In genomic region chr5:30155821-30156629, GRCm38 (mm10) we compare ENCODE assay signal across 7 mouse cellular contexts. TPM values are rescaled to one million over a fixed set of nuclear protein-coding genes. Genes with fewer than 3 reads are reported as not detected.
DNase-seq lines count a peak whose midpoint lies in the region; ATAC-seq and TF ChIP-seq lines count a peak whose summit lies in the region.

No protein-coding gene starts in this region.

- no peak for TF ChIP-seq CTCF in spleen, adult 2 months (IDR thresholded peaks at IDR 0.05; ENCODE audit: extremely low read depth, insufficient read depth, insufficient read length, insufficient replicate concordance)

- H3K27ac ChIP-seq in spleen, adult 2 months (ENCODE audit: insufficient read depth, low read length) = peak overlapping the region; percentile 98
- peak overlapping the region; percentile 96 for H3K27ac ChIP-seq in embryonic facial prominence, embryonic 10.5 days (replicated peaks)
- H3K27ac ChIP-seq in intestine, embryonic 15.5 days = peak overlapping the region; percentile 93
- no peak overlapping the region for H3K27ac ChIP-seq in neural tube, embryonic 12.5 days

- no peak for DNase-seq in spleen, adult 2 months (ENCODE audit: low read depth in 1 of 2, low spot score in 2 of 2)
- DNase-seq in spleen, adult 18-20 months = no peak
- DNase-seq in embryonic facial prominence, embryonic 10.5 days (ENCODE audit: low spot score) = no peak
- no peak for DNase-seq in ovary, adult 18-20 months (ENCODE audit: low spot score)
- DNase-seq in right cerebral cortex, adult 18-20 months = no peak

- ATAC-seq in intestine, embryonic 15.5 days = no peak
- no peak for ATAC-seq in neural tube, embryonic 12.5 days (ENCODE audit: low FRiP score, low read depth)

- H3K9ac ChIP-seq in intestine, embryonic 15.5 days = peak overlapping the region; percentile 92
- peak overlapping the region; percentile 83 for H3K9ac ChIP-seq in neural tube, embryonic 12.5 days

- peak overlapping the region; percentile 93 for H3K4me3 ChIP-seq in spleen, adult 2 months (ENCODE audit: extremely low read depth, insufficient read depth, insufficient read length)
- peak overlapping the region; percentile 72 for H3K4me3 ChIP-seq in embryonic facial prominence, embryonic 10.5 days
- H3K4me3 ChIP-seq in intestine, embryonic 15.5 days (replicated peaks) = peak overlapping the region; percentile 89
- H3K4me3 ChIP-seq in neural tube, embryonic 12.5 days = peak overlapping the region; percentile 93

- peak overlapping the region; percentile 66 for H3K4me2 ChIP-seq in intestine, embryonic 15.5 days (replicated peaks)
- peak overlapping the region; percentile 80 for H3K4me2 ChIP-seq in neural tube, embryonic 12.5 days (replicated peaks)

- 9% methylated on average over 13 of the region's 13 CpGs for WGBS in spleen, adult 2 months
- 41% methylated on average over 13 of the region's 13 CpGs for WGBS in embryonic facial prominence, embryonic 10.5 days
- 25% methylated on average over 13 of the region's 13 CpGs for WGBS in intestine, embryonic 15.5 days
- 43% methylated on average over 13 of the region's 13 CpGs for WGBS in neural tube, embryonic 12.5 days

- H3K36me3 ChIP-seq in spleen, adult 2 months (ENCODE audit: control insufficient read depth, insufficient read depth, low read length) = no peaks in the 10 kb centered on the region
- no peaks in the 10 kb centered on the region for H3K36me3 ChIP-seq in embryonic facial prominence, embryonic 10.5 days (replicated peaks)
- H3K36me3 ChIP-seq in intestine, embryonic 15.5 days = no peaks in the 10 kb centered on the region
- no peaks in the 10 kb centered on the region for H3K36me3 ChIP-seq in neural tube, embryonic 12.5 days

- no peak for TF ChIP-seq POLR2A in spleen, adult 2 months (IDR thresholded peaks at IDR 0.05; ENCODE audit: low read depth, low read length)

- no peaks in the 10 kb centered on the region for H3K27me3 ChIP-seq in spleen, adult 2 months (ENCODE audit: control insufficient read depth, insufficient read depth, low read length)
- H3K27me3 ChIP-seq in embryonic facial prominence, embryonic 10.5 days (replicated peaks; ENCODE audit: low read depth, poor library complexity, severe bottlenecking) = no peaks in the 10 kb centered on the region
- H3K27me3 ChIP-seq in intestine, embryonic 15.5 days (replicated peaks) = no peaks in the 10 kb centered on the region
- no peaks in the 10 kb centered on the region for H3K27me3 ChIP-seq in neural tube, embryonic 12.5 days (replicated peaks)

- H3K9me3 ChIP-seq in embryonic facial prominence, embryonic 10.5 days = no peaks in the 10 kb centered on the region
- no peaks in the 10 kb centered on the region for H3K9me3 ChIP-seq in intestine, embryonic 15.5 days
- H3K9me3 ChIP-seq in neural tube, embryonic 12.5 days = no peaks in the 10 kb centered on the region

- no peaks in the 10 kb centered on the region for H3K4me1 ChIP-seq in spleen, adult 2 months (ENCODE audit: control insufficient read depth, insufficient read depth, insufficient read length)
- H3K4me1 ChIP-seq in embryonic facial prominence, embryonic 10.5 days = peaks cover 22% of the 10 kb centered on the region
- H3K4me1 ChIP-seq in intestine, embryonic 15.5 days (replicated peaks) = 0 out of 2 replicates have a peak, but pooled peaks cover 7% of the 10 kb centered on the region
- H3K4me1 ChIP-seq in neural tube, embryonic 12.5 days = peaks cover 11% of the 10 kb centered on the region

RNA-seq across cellular contexts. Expression of gene Hadhb, which starts 1.0 kb away (rescaled TPM):
- polyA plus RNA-seq in spleen, adult 2 months (2012; rRNA removed) = 35.7 and 37.8 TPM in 2 replicates
- polyA plus RNA-seq in embryonic facial prominence, embryonic 10.5 days (2016; fragmentation: Nextera tagmentation; extraction: Ambion mirVana) = 107 and 109 TPM in 2 replicates
- 246 and 269 TPM in 2 replicates for polyA plus RNA-seq in intestine, embryonic 15.5 days (2015; fragmentation: Nextera tagmentation; extraction: Ambion mirVana)
- 86.5 and 95.7 TPM in 2 replicates for polyA plus RNA-seq in neural tube, embryonic 12.5 days (2016; fragmentation: Nextera tagmentation; extraction: Ambion mirVana)

RNA-seq across cellular contexts. Expression of gene Hadha, which starts 1.1 kb away (rescaled TPM):
- 29.4 and 32.0 TPM in 2 replicates for polyA plus RNA-seq in spleen, adult 2 months (2012; rRNA removed)
- 102 and 114 TPM in 2 replicates for polyA plus RNA-seq in embryonic facial prominence, embryonic 10.5 days (2016; fragmentation: Nextera tagmentation; extraction: Ambion mirVana)
- polyA plus RNA-seq in intestine, embryonic 15.5 days (2015; fragmentation: Nextera tagmentation; extraction: Ambion mirVana) = 178 and 193 TPM in 2 replicates
- 94.9 and 106 TPM in 2 replicates for polyA plus RNA-seq in neural tube, embryonic 12.5 days (2016; fragmentation: Nextera tagmentation; extraction: Ambion mirVana)

RNA-seq across cellular contexts. Expression of gene Adgrf3, which starts 49.5 kb away (rescaled TPM):
- polyA plus RNA-seq in spleen, adult 2 months (2012; rRNA removed) = 0.08 and 0.09 TPM in 2 replicates
- polyA plus RNA-seq in embryonic facial prominence, embryonic 10.5 days (2016; fragmentation: Nextera tagmentation; extraction: Ambion mirVana) = not detected in 2 replicates
- 0.19 and 0.38 TPM in 2 replicates for polyA plus RNA-seq in intestine, embryonic 15.5 days (2015; fragmentation: Nextera tagmentation; extraction: Ambion mirVana)
- polyA plus RNA-seq in neural tube, embryonic 12.5 days (2016; fragmentation: Nextera tagmentation; extraction: Ambion mirVana) = not detected in 2 replicates

RNA-seq across cellular contexts. Expression of gene 3110082J24Rik, which starts 50.1 kb away (rescaled TPM):
- not detected in 2 replicates for polyA plus RNA-seq in spleen, adult 2 months (2012; rRNA removed)
- 0.54 and 0.65 TPM in 2 replicates for polyA plus RNA-seq in embryonic facial prominence, embryonic 10.5 days (2016; fragmentation: Nextera tagmentation; extraction: Ambion mirVana)
- not detected in 2 replicates for polyA plus RNA-seq in intestine, embryonic 15.5 days (2015; fragmentation: Nextera tagmentation; extraction: Ambion mirVana)
- 4.0 and 4.5 TPM in 2 replicates for polyA plus RNA-seq in neural tube, embryonic 12.5 days (2016; fragmentation: Nextera tagmentation; extraction: Ambion mirVana)

RNA-seq across cellular contexts. Expression of gene Garem2, which starts 51.1 kb away (rescaled TPM):
- polyA plus RNA-seq in spleen, adult 2 months (2012; rRNA removed) = not detected in 2 replicates
- 1.7 and 2.1 TPM in 2 replicates for polyA plus RNA-seq in embryonic facial prominence, embryonic 10.5 days (2016; fragmentation: Nextera tagmentation; extraction: Ambion mirVana)
- polyA plus RNA-seq in intestine, embryonic 15.5 days (2015; fragmentation: Nextera tagmentation; extraction: Ambion mirVana) = 0.53 and 0.57 TPM in 2 replicates
- 28.2 and 31.0 TPM in 2 replicates for polyA plus RNA-seq in neural tube, embryonic 12.5 days (2016; fragmentation: Nextera tagmentation; extraction: Ambion mirVana)
